Mouse (Mus musculus) 416B (cell line): ENCODE results near the gene Eef1a2.
"Not testable (repeated sequence)": the region's sequence is repeated elsewhere in the genome, so short reads cannot be mapped to it uniquely, and the experiment has no call there.

ENCODE experiments used
- DNase-seq: peaks from one replicate; pipeline ENCODE4 v3.0.0; 2011; ENCODE audit warnings: low read depth

Gene Eef1a2

DNA sequence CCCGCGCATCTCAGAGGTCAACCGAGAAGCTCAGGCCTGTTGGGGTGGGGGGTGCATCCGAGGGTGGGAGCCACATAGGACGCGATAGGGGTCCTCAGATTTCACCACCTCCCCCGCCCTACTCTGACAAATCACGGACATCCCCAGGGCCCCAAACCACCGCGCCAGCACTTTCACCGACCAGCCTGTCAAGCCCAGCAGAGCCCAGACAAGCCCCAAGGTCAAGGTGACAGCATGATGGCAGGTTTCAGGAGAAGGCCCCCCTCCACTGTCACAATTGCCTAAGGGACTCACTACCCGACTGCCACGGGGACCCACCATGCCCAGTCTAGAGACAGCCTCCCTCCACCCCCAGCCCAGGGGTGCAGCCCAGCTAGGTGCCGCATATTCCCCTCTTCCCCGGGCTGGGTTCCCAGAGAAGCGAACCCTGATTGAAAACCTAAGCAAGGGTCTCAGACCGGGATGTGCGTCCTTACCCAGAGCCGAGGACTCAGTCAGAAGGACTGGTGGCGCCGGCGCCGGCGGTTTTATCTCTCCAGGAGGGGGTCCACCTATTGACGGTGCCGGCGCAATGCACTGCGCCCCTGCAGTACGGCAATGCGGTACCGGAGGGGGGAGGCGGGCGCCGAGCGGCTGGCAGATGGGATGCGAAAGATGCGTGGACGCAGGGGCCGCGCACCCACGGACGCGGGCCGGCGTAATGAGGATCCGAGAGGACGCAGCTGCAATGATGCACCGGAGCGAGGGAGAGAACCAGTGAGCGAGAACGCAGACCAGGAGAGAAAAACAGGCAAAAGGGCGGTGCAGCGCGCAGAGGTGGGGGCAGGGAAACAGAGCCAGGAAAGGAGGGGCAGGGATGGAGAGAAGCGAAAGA, at the start of gene Eef1a2:
Eef1a2 (minus strand) TSS at position 767 of the 874 bp plus-strand sequence.
- DNase-seq, result no peak

DNA sequence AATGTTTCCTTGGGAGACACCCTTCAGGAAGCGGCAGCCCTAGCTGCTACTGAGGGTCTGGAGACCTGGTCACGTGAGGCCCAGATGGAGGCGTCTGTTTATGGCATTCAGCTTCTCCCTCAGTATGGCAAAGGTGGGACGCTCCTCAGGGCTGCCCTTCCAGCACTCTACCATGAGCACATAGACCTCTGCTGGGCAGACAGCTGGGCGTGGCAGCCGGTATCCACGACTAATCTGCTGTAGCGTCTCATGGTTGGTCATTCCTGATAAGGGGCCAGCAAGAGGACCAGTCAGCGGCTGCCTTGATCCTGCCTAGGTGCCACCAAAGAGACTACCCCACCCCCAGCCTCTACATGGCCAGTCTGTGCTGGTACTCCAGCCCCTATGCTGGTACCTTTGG, 49.3 kb upstream of the Eef1a2 start:
- DNase-seq, result no peak

DNA sequence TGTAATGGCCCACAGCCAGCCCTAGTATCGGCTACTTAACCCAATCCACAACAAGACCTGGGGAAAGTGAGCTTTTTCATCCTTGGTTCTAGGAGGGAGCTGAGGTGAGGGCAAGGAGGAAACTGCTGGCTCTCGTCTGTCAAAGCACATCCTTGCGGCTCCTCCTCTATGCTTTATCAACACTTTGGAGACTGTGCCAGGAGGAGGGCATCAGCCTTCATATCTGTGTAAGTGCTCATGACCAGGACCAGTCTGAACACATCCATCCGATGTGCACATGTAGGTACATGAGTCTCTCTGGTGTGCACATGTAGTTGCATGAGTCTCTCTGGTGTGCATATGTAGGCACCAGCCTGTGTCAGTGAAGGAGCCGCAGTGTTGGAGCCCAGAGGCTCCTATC, 48.9 kb upstream of the Eef1a2 start:
- no peak for DNase-seq

DNA sequence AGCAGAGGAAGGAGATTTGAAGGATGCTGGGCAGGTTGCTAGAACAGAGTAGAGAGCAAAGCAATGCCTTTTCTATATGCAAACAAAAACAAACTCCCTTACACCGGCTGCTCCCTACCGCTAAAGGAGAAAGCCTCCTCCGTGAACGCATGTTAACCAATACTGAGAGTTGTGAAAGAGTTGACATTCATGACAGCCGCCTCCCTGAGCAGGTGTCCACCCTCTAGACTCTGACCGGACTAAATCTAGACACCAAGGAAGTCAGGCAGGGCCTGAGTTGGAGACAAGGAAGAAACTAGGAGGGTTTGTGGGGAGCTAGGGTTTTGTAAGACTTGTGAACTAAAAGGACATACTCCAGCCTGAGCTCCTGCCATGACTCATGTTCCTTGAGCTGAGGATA, 46.1 kb upstream of the Eef1a2 start:
- DNase-seq, result no peak

DNA sequence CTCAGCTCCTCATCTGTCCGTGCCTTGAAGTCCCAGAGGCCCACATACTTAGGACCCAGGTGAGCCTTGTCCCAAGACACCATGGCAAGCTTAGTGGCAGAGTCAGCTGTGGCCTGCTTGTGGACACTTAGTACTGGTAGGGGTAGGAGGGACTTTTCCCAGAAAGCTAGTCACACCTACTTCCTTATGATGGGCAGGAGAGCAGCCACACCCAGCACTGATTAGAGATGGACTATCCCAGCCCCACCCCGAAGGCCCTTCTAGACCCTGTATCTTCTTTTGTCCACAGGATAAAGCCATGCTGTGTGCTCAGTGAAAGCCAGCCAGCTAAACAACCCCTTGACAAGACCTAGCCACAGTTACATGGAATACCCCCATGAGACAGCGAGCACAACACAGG, 45.6 kb upstream of the Eef1a2 start, which contains the start of gene Ptk6:
Ptk6 (minus strand) TSS at position 368 of the 400 bp plus-strand sequence.
- DNase-seq, result no peak

DNA sequence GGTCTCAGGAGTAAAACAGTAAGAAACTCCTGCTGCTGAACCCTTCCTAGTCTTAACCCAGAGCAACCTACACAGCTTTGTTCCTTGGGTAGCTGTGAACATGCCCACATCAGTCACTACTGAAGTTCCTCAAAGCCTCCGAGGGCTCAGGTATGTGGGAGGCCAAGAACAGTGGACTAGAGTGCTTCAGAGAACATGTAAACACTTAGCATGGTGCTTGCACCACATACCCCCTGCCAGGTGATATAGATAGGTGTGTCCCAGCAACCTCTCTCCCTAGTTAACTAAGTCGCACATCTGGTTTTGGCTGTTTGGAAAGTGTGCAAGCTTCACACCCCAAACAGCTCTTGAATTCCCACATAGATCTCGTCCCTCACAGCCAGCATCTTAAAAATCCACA, 44.8 kb upstream of the Eef1a2 start:
- no peak for DNase-seq

DNA sequence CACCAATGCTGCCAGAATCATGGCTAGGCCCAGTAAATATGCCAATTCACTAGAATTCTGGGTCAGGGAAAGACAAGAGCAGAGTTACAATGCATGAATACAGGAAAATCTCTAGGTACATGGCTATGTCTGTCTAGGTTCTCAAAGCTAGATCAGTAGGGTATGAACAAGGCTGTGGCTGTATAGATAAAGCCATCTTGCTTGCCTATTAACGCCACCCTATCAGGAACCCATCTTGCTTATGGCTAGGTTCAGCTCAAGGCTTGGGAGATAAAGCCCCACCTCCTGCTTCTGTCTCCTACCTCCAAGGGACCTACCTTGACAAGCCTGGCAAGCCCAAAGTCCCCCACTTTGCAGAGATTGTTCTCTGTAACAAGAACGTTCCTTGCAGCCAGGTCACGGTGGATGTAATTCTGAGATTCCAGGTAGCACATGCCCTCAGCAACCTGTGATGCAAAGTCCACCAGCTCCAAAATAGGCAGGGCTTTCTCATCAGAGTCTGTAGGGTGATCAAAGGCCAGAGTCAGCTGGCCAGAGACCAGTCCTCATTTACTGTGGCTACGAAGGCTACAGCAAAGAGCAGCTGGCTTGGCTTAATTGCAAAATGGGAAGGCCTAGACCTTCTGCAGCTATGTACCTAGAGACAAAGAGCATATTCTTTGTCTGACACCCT, 40.0 kb upstream of the Eef1a2 start:
- DNase-seq, result no peak

DNA sequence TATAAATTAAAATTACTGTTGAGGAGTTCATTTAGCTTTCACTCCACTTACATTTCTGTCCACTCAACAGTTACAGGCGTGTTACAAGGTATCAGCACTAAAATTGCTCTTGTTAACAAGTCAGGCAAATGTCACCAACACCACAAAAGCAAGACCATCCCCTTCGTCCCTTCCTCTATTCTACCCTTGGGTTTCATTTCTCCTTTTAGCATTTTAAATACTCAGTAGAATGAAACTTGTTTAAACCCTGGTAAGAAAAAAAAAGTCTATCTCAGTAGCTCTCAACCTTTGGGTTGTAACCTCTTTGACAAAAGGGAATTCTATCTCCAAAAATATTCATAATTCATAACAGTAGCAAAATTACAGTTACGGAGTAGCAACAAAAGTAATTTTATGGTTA, 36.2 kb upstream of the Eef1a2 start:
- DNase-seq, result no peak

DNA sequence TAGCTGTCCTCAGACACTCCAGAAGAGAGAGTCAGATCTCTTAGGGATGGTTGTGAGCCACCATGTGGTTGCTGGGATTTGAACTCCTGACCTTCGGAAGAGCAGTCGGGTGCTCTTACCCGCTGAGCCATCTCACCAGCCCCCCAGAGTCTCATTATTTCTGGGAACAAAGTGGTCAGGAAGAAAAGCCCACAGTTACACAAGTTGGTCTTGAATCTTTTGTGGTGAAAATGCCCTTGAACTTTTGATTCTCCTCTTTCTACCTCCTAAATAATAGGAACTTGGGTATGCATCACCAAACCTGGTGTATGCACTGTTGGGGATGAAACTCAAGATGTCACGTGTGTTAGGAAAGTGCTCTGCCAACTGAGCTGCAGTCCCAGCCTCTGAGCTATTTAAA, 35.1 kb upstream of the Eef1a2 start:
- DNase-seq, result peak; percentile 26

DNA sequence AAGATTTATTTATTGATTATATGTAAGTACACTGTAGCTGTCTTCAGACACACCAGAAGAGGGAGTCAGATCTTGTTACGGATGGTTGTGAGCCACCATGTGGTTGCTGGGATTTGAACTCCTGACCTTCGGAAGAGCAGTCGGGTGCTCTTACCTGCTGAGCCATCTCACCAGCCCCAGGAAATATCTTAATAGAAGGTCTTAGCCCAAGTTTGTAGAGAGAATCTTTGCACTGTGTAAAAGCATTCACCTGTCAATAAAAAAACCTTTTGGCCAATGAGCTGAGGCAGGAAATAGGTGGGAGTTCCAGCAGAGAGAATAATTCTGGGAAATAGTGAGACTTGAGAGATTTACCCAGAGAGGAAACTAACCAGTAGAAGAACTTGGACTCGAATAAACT, 34.6 kb upstream of the Eef1a2 start:
- not testable (repeated sequence) for DNase-seq

DNA sequence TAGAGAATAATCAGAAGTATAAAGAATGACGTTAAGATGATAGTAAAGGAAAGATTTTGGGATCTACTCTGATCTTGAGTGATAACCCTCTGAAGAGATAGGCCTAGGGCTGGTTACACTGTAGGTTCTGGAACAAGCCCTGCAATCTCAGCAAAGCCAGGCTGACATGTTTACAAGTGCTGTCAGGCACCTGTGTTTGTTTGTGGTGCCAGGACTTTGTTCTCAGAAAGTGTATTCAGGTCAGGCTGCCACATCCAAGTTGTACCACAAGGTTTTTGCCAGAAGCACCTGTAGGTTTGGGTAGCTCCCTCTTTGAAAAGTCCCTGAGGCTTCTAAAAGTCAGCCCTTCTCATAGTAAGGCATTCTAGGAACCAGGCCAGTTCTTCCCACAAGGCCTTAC, 32.5 kb upstream of the Eef1a2 start:
- no peak for DNase-seq

DNA sequence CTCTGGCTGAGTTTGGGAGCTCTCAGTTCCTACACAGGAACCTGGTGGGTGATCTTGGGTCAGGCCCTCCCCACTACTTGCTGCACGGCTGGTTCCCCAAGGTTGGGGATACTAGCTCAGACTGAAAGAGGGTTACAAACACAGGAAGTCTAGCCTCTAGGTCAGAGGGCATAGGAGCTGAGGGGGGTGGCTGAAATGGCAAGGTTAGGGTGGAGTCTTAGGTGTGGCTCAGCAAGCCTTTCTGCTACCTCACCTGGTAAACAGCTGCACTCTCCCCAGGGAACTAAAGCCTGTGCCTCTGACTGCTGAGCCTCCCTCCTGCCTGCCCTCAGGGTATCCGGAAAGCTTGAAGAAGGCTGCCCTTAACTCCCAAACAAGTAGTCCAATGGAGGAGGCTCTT, 31.9 kb upstream of the Eef1a2 start:
- DNase-seq, result no peak

DNA sequence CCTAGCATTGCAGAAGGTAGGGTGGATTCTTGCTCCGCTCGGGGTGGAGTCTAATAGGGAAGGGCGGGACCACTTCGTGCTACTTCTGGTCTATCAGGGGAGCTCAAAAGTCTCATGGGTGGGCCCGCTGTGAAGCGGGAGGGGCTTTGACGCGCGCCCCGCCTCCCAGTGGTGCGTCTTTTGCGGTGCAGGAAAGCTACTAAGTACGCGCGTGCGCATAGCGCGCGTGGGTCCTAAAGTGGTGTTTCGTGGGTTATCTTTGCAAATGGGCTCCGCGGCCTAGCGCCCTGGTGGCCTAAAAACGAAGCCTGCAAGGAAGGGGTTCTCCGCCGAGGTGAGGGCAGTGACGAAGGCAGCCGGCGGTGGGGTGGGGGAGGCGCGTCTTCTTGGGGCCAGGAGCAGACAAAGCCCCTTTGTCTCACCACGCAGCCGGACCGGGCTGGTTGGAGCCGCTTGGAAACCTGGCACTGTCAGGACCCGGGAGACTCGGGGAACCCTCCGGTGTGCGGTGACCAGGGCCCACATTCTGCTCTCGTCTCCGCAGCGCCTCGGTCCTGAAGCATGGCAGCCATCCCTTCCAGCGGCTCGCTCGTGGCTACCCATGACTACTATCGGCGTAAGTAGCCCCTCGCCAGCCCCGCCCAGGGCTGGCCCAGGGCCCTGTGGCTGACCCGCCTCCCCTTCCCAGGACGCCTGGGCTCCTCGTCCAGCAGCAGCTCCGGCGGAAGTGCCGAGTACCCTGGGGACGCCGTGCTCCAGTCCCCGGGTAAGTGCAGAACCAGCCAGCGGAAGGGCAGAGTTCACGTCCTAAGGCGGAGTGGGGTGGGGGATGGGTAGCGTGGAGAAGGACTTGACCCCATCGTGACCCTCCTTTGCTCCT, 30.5 kb upstream of the Eef1a2 start, which contains the start of gene Ppdpf:
Ppdpf (plus strand) TSS at position 127 of the 880 bp plus-strand sequence.
- DNase-seq, result peak; percentile 97

DNA sequence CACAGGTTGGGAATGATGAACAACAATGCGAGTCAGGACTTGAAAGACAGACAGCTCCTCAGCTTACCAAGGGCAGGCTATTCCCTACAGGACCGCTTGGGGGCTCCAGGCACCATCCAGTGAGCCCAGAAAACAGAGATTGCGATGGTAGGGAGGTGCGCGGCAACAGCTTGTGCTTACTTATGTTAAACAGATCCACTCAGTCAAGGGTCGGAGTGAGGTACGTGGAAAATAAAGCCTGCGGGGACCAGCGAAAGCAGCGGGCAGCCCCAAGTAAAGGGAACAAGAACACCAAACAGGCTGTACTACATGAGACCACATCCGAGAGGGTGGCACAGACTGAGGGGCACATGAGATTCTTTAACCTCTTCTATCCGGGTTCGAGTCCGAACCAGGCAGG, 29.8 kb upstream of the Eef1a2 start:
- peak; percentile 92 for DNase-seq

DNA sequence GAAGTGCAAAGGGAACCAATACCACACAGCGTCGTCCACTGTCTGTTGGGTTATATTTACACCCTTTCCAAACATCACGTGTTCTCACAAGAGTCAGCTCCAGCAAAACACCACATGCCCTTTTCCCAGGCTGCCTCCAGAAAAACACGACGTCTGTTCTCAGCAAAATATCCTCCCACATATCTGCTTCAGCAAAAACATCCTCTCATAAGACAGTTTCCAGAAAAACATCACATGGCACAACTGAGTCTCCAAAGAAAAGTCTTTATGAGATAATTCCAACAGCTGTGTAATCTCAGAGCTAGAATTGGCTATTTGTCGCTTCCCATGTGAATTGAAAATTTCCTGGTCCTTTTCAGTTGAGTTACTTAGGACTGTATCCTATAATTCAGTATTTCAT, 24.1 kb upstream of the Eef1a2 start:
- DNase-seq, result no peak

DNA sequence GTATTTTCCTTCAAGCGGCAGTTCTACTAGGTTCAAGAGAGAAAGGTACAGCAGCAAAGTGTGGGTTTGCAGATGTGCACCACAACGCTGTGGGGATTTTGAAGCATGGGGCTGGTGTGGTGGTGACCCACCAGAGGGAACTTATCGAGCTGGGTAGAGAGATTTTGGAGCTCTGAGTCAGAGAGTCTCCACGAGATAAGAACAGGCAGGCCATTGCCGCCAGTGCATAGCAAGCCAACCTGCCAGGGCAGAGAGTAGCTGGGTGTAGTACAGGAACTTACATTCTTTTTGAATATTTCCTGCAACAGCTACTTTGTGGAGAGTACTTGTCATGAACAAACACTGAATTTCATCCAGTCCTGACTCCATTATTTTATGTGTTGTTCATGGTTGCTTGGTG, 21.7 kb upstream of the Eef1a2 start:
- DNase-seq, result no peak

DNA sequence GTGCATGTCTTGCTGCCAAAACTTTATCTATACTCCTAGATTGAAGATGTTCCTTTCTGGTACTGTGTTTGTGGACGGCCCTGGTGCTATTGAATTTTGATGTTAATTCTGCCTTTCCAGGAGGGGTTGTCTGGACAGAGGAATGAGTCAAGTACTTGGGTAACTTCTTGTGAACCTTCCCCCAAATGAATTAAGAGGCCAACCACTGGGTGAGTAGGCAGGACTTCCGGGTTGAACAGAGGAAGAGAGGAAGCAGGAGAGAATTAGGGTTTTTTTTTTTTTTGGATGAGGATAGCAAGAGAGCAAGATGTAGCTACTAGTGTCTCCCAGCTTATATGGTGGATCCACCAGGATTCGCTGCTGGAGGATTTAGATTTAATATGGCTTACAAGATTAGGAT, 21.2 kb upstream of the Eef1a2 start:
- peak; percentile 34 for DNase-seq

DNA sequence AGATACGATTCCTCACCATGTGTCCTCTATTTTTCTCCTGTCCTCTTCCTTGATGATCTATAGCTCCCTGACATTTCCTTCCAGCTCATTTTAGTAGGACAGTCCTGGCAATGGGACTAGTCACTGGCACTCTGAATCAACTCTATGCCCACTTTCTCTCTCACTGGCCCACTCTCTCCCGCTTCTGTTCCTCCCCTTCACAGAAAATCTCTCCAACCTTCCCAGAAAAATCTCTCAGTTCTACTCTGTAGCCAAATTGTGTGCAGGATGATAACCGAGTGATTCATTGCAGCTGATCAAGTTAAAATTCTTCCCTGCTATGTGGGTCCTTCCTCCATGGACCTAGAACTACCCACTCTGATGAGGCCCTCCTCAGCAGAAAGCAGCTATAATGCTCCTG, 17.8 kb upstream of the Eef1a2 start:
- DNase-seq, result no peak

DNA sequence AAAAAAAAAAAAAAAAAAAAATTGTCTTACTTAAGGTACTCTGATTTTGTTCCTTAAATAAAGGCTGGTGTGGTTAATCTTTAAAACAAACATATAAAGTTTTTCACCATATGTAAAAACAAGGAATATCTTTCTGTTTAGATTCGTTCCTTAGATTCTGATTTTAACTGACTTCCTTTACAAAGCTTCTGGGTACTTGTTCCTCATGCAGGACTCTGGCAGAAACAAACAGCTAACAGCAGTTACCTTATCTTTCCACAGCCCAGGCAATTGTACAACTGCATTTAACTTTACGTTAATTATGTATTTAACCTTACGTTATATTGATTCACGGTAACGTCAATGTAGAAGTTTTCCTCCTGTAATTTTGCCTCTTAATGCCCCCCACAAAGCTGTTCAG, 9.7 kb upstream of the Eef1a2 start:
- DNase-seq, result no peak

DNA sequence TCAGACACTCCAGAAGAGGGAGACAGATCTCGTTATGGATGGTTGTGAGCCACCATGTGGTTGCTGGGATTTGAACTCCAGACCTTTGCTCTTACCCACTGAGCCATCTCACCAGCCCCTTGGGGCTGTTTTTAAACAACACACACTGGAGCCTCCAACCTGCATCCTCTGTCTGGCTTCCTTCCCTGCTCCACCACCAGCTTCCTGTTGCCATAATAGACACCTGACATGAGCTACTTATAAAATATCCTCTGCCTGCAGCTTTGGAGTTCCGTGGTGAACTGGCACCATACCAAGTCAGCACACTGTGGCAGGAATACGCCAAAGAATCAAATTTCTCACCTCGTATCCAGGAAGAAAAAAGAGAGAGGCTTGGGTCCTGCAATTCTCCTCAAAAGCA, 4.0 kb upstream of the Eef1a2 start:
- peak; percentile 4 for DNase-seq

DNA sequence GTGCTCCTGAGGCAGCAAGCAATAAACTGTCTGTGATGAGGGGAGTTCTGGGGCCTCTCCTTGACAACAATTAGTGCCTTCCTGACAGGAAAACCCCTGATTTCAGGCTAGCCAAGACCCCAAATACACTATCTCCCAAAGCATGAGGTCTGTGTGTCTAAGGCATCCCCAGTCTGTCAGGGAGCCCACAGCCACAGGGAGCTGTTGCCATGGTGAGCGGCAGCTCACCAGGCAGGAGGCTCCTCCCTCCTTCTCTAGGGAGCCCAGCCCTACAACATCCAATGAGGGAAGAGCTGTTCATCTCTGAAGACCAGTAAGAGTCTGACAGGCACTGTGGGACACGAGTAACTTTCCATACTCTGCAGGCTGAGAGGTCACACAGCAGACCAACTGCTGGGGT, 3.0 kb upstream of the Eef1a2 start:
- no peak for DNase-seq

DNA sequence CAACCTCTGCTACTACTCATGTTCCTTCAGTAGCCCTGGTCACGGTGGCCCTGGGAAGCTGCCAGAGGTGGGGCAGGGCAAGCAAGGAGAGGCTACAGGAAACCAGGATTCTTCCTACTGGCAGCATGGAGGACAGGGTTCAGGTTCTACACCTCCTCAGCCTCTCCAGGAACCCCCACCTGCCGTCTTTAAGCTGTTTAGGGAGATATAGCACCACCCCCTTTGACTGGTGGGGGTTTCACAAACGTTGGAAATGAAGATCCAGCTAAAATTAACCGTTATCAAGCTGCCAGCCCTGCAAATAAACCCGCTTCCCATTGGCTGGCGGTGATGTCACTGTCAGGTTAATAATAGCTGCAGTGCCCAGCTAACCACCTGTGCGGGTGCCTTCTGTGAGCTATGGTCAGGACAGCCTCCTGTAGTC, 2.3 kb upstream of the Eef1a2 start:
- DNase-seq, result no peak
